Mouse (Mus musculus) stomach, embryonic 15.5 days (tissue): ENCODE measurements around the gene Zfp184. TPM values are rescaled to one million over a fixed set of nuclear protein-coding genes. Genes with fewer than 3 reads are reported as not detected.
A peak's percentile ranks its signal among the peaks of the same experiment; 100 is the strongest.

Experiments
- ATAC-seq: fragments of 200-750 bp; cut with Nextera tagmentation; 2 replicates; pipeline ENCODE4 v1.8.0; 2017; ENCODE audit warnings: low read depth, moderate number of reproducible peaks, moderate TSS enrichment; ENCODE audit not compliant: insufficient read depth, low FRiP score
- H3K27ac ChIP-seq: fragments of 300-500 bp; sonication (generic); 2 replicates; pipeline ENCODE4 v1.5.1; 2015; ENCODE audit warnings: mild to moderate bottlenecking, inconsistent platforms
- H3K27me3 ChIP-seq: fragments of 300-500 bp; sonication (generic); replicated peaks from 2 replicates; pipeline ENCODE4 v1.6.1; 2015; ENCODE audit warnings: inconsistent platforms
- H3K36me3 ChIP-seq: fragments of 300-500 bp; sonication (generic); 2 replicates; pipeline ENCODE4 v1.6.1; 2015; ENCODE audit warnings: inconsistent platforms
- H3K4me1 ChIP-seq: fragments of 300-500 bp; sonication (generic); 2 replicates; pipeline ENCODE4 v1.6.1; 2015; ENCODE audit warnings: inconsistent platforms
- H3K4me2 ChIP-seq: fragments of 300-500 bp; sonication (generic); 2 replicates; pipeline ENCODE4 v1.6.1; 2015; ENCODE audit warnings: mild to moderate bottlenecking, inconsistent platforms
- H3K4me3 ChIP-seq: fragments of 300-500 bp; sonication (generic); replicated peaks from 2 replicates; pipeline ENCODE4 v1.5.1; 2015; ENCODE audit warnings: inconsistent platforms
- H3K9ac ChIP-seq: fragments of 300-500 bp; sonication (generic); 2 replicates; pipeline ENCODE4 v1.6.1; 2015; ENCODE audit warnings: inconsistent platforms
- H3K9me3 ChIP-seq: fragments of 300-500 bp; sonication (generic); 2 replicates; pipeline ENCODE4 v1.6.1; 2016; ENCODE audit warnings: inconsistent platforms
- WGBS: fragments of 180-500 bp; shearing (Covaris S2); methylation state at CpG from one replicate; pipeline ENCODE4 v1.1.7; 2015; 5-methylcytosine and 5-hydroxymethylcytosine counted together
- polyA plus RNA-seq: library from polyadenylated mRNA; unstranded; fragments of >200 nt; fragmentation: Nextera tagmentation; extraction: Ambion mirVana; gene quantifications from 2 replicates; pipeline ENCODE4 v1.2.1, GENCODE M21; 2015

Gene Zfp184
- polyA plus RNA-seq, 1 experiment from 2014 or later = 7.8 TPM

DNA sequence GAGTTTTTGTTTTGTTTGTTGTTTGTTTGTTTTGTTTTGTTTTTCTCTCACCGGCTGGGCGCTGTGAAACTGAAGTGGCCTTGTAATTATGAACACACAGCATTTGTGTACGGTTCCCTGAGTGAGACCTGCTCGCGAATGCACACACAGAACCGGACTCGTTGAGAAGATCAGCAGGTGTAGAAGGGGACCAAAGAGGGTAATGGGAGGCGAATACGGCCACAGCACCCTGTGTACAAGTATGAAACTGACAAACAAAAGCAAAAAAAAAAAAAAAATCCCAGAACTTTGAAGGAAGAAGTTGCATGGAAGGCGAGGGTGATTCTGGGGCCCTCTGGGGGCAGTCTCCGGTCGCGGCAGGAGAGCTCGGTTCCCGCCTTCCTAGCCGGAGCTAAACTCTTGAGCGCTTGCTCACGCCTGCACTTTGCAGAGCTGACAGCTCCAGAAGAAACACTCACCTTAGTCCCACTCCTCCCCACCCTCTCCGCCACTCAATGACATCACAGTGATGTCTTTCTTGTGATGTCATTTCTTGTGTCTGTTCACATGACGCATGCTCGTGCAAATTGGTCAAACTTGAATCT lies 50.5 kb downstream of the Zfp184 start:
- Histone ChIP-seq H3K4me3 (peak overlapping the region; percentile 42), H3K27me3 (peaks cover 49% of the 10 kb centered on the region), H3K4me2 (peak overlapping the region; percentile 67), H3K9ac (no peak overlapping the region), H3K27ac (no peak overlapping the region), H3K4me1 (peaks cover 12% of the 10 kb centered on the region; the same call in 1 of the 2 replicates), H3K9me3 (no peaks in the 10 kb centered on the region), H3K36me3 (no peaks in the 10 kb centered on the region)
- 2% methylated on average over 21 of the region's 21 CpGs for WGBS
- no peak for ATAC-seq

DNA sequence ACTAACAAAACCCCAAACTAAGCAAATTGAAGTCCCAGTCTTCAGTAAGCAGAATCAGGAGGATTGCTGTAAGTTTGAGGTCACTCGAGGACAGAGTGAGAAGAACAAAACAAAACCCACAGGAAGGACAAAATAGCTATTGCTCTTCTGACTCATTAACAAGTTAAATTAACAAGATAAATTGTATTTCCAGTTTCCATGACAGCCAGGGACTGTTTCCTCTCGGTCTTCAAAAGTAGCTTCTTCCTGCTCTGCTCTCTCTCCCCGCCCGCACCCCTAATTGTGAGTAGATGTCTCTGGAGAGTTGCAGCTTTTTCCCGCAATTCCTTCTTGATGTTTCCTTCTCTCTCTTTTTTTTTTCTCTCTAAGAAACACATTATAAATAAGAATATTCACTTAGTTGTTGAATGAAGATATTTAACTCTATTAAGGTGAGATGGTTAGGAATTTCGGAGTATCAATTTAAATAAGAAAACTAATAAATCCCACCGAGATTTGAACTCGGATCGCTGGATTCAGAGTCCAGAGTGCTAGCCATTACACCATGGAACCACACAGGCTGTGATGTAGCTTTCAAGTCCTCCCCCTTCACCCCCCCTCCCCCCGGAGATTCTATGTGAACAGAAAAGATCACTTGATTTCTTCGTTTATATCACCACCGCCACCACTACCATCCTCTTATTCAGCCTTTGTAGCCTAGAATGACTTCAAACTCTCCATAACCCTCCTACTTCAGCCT lies 51.4 kb downstream of the Zfp184 start:
- no peak for ATAC-seq
- Histone ChIP-seq H3K27ac (no peak overlapping the region), H3K9ac (no peak overlapping the region), H3K4me1 (peaks cover 12% of the 10 kb centered on the region; the same call in 1 of the 2 replicates), H3K4me3 (peak overlapping the region; percentile 42), H3K9me3 (no peaks in the 10 kb centered on the region), H3K4me2 (peak overlapping the region; percentile 67), H3K27me3 (peaks cover 56% of the 10 kb centered on the region), H3K36me3 (no peaks in the 10 kb centered on the region)
- 3% methylated on average over 12 of the region's 12 CpGs for WGBS

DNA sequence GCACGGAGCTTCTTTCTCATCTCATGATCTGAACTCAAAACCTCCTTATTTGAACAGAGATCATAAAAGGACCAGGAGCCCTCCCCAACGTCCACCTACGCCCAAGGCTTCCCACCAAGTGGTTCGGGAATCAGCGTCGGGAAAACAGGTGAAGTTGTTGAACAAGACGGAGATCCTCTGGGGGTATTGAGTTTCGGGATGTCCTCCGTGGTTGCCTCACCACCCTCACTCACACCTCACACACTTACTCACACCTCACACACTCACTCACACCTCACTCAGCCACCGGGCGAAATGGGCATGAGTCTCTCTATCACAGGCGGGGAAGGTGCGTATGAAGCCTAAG lies 51.9 kb downstream of the Zfp184 start:
- H3K9me3 ChIP-seq = no peaks in the 10 kb centered on the region
- H3K27ac ChIP-seq = no peak overlapping the region
- peaks cover 12% of the 10 kb centered on the region; the same call in 1 of the 2 replicates for H3K4me1 ChIP-seq
- peak overlapping the region; percentile 44 for H3K4me2 ChIP-seq
- H3K9ac ChIP-seq = no peak overlapping the region
- H3K36me3 ChIP-seq = no peaks in the 10 kb centered on the region
- no peak for ATAC-seq
- peak overlapping the region; percentile 23 for H3K4me3 ChIP-seq
- peaks cover 61% of the 10 kb centered on the region for H3K27me3 ChIP-seq
- 2% methylated on average over 13 of the region's 13 CpGs for WGBS

DNA sequence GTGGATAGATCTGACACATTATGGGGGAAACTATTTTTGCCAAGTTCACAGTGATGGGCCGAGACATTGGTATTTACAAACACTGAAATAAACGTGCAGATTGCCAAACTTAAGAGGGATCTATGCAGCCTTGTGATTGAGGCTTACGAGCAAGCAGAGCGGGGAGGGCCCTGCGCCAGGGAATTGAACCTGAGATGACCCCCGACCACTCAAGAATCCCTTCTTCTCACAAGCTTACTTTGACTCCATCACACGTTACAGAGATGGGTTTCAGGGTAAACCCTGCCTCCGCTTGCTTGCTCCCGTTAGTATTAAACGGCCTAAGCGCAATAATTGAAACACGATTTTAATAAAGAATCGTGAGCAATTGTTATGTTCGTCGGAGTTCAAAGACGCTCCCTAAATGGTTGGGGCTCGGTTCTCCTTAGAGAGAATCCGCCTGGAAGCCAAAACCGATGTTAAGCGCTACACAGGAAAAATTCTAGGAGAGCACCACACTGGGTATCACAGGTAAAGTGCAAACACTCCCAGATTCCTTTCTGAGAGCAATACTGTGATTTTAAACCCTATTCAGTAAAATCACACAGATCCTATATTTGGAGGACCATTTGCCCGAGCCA lies 52.4 kb downstream of the Zfp184 start:
- H3K27me3 ChIP-seq = peaks cover 65% of the 10 kb centered on the region
- H3K9me3 ChIP-seq = no peaks in the 10 kb centered on the region
- WGBS = 3% methylated on average over 21 of the region's 21 CpGs
- no peak overlapping the region for H3K27ac ChIP-seq
- no peaks in the 10 kb centered on the region for H3K36me3 ChIP-seq
- peak overlapping the region; percentile 44 for H3K4me2 ChIP-seq
- H3K4me1 ChIP-seq = peaks cover 12% of the 10 kb centered on the region; the same call in 1 of the 2 replicates
- peak overlapping the region; percentile 23; the same call in 1 of the 2 replicates for H3K4me3 ChIP-seq
- H3K9ac ChIP-seq = no peak overlapping the region
- no peak for ATAC-seq

DNA sequence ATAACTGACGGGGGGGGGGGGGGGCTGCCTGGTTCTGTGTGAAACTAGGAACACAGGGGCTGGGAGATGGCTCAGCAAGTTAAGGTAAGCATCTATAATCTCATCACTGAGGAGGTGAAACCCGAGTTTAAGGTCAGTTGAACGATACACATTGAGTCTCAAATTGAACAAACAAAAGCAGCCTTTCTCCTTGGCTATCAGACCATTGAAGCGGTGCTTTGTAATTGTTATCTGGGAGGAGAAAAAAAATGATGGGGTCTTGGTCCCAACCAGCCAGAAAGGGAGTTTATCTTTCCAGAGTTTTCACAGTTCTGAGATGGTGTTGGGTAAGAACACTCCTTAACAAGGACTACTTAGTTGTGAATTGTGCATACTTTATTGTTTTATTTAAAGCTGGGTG lies 52.9 kb downstream of the Zfp184 start:
- Histone ChIP-seq H3K4me2 (no peak overlapping the region), H3K36me3 (no peaks in the 10 kb centered on the region), H3K4me1 (peaks cover 12% of the 10 kb centered on the region; the same call in 1 of the 2 replicates), H3K27ac (no peak overlapping the region), H3K27me3 (peaks cover 63% of the 10 kb centered on the region), H3K9me3 (no peaks in the 10 kb centered on the region), H3K9ac (no peak overlapping the region), H3K4me3 (no peak overlapping the region)
- WGBS = 10% methylated on average over 4 of the region's 4 CpGs
- ATAC-seq = no peak

DNA sequence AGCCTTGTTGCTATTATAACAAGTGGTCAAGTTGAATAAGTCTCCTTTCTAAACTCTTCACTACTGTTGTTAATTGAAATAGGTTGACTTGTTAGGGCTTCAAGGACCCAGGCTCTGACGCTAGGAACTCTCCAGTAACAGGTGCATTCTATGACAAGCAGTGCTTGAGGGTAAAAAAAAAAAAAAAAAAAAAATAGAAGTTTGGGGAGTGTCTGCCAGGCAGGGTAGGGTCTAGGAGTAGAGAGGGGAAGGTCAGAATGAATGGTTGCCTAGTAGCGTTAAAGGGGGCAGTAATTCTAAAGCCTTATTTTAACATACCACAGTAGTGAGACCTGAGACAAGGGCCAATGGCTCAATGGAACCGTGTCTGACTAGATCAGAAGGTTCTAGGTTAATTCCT lies 53.5 kb downstream of the Zfp184 start:
- no peak overlapping the region for H3K4me2 ChIP-seq
- no peak overlapping the region for H3K27ac ChIP-seq
- peaks cover 66% of the 10 kb centered on the region for H3K27me3 ChIP-seq
- no peak overlapping the region for H3K4me3 ChIP-seq
- H3K9me3 ChIP-seq = no peaks in the 10 kb centered on the region
- H3K4me1 ChIP-seq = peaks cover 12% of the 10 kb centered on the region; the same call in 1 of the 2 replicates
- ATAC-seq = no peak
- H3K36me3 ChIP-seq = no peaks in the 10 kb centered on the region
- 31% methylated on average over 3 of the region's 3 CpGs for WGBS
- no peak overlapping the region for H3K9ac ChIP-seq

DNA sequence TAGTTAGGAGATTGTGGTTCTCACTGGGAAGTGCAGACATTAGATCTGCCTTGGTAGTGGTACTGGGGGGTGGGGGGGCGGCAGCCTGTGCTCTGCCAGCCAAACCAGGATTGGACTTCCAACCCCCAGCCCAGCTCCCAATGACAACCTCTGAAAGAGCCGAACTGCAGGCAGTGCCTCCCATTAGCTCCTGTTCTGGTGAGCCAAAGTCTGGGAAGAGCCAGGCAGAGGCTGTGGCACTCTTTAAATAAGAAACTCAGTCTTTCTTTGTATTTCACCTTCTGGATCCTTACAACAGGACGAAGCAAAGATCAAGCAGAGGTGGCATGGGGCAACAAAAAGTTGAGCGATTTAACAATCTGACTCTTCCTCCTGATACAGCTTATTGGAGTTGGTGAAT lies 54.3 kb downstream of the Zfp184 start:
- H3K27me3 ChIP-seq = peaks cover 74% of the 10 kb centered on the region
- no peak overlapping the region for H3K4me3 ChIP-seq
- no peaks in the 10 kb centered on the region for H3K9me3 ChIP-seq
- ATAC-seq = no peak
- WGBS = 41% methylated on average over 4 of the region's 4 CpGs
- H3K9ac ChIP-seq = no peak overlapping the region
- H3K4me1 ChIP-seq = peaks cover 12% of the 10 kb centered on the region; the same call in 1 of the 2 replicates
- H3K4me2 ChIP-seq = no peak overlapping the region
- H3K27ac ChIP-seq = no peak overlapping the region
- no peaks in the 10 kb centered on the region for H3K36me3 ChIP-seq

DNA sequence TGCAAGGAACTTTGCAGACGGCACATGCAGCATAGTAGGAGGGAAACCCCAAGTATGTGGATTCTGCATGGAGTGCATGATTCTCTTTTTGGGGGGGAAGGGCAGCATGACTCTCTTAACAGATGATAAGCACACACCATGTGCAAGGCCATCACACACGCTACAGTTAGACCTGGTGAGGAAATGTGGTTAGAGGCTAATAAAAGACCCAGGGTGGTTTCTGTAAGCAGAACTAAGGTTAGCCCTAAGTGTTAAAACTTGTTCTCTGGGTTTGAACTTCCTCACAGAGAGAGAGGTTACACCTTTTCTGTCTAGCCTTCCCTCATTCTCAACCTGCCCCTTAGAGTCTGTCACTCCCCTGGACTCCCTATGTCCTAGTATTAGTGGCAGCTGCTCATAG lies 56.5 kb downstream of the Zfp184 start:
- Histone ChIP-seq H3K4me3 (no peak overlapping the region), H3K4me2 (no peak overlapping the region), H3K27me3 (peaks cover 91% of the 10 kb centered on the region), H3K36me3 (no peaks in the 10 kb centered on the region), H3K27ac (no peak overlapping the region), H3K9ac (no peak overlapping the region), H3K9me3 (no peaks in the 10 kb centered on the region), H3K4me1 (peaks cover 6% of the 10 kb centered on the region; the same call in 1 of the 2 replicates)
- ATAC-seq = no peak
- WGBS = 57% methylated on average over 2 of the region's 2 CpGs

DNA sequence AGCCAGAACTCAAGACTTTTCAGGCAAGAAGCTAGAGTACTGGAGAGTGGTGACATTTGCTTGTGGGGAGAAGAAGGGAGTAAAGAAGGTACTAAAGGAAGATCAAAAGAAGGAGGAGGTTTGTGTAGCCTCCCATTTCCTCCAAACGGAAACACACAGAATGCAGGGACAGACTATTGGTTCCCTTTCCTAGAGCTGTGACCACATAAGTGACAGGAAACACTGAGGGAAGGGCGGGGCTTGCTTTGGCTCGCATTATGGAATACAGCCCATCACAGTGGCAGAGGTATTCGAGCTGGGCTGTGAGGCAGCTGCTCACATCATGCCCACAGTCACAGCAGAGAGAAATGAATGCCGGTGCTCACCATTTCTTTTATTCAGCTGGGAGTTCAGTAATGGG lies 56.9 kb downstream of the Zfp184 start:
- no peaks in the 10 kb centered on the region for H3K36me3 ChIP-seq
- no peak overlapping the region for H3K27ac ChIP-seq
- H3K9me3 ChIP-seq = no peaks in the 10 kb centered on the region
- 23% methylated on average over 5 of the region's 5 CpGs for WGBS
- H3K4me1 ChIP-seq = peaks cover 10% of the 10 kb centered on the region
- H3K4me3 ChIP-seq = no peak overlapping the region
- H3K4me2 ChIP-seq = no peak overlapping the region
- no peak for ATAC-seq
- H3K9ac ChIP-seq = no peak overlapping the region
- H3K27me3 ChIP-seq = peaks cover 91% of the 10 kb centered on the region

DNA sequence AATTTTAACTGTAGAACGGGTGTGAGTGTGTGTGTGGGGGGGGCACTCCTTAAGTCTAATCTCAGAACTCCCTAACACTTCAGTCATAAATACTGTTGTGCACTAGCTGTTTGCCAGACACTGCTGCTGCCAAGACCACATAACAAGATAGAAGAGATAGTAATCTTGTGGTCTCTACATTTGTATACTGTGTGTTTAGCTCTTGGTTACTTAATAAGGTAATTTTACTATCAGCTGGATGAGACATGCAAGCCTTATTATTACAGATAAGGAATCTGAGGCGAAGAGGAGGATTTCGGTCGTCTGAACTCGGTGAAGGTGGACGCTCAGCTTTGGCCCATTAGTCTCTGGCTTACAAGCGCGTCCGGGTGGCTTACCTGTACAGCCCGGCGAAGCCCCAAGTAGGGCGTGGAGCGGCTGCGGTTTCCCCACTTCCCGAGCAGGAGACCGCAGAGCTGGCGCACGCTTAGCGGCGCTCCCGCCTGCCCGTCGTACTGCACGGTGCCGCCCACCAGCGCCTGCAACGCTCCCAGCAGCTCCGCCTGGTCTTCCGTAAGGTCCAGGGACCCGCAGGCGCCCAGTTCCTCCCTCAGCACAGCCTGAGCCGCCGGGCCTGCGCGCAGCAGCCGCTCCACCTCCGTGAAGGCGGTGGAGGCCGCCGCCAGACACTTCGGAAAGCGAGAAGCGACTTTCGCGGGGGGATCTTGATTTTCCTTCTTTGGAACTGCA lies 60.9 kb downstream of the Zfp184 start:
- no peak overlapping the region; the same call in 1 of the 2 replicates for H3K27ac ChIP-seq

DNA sequence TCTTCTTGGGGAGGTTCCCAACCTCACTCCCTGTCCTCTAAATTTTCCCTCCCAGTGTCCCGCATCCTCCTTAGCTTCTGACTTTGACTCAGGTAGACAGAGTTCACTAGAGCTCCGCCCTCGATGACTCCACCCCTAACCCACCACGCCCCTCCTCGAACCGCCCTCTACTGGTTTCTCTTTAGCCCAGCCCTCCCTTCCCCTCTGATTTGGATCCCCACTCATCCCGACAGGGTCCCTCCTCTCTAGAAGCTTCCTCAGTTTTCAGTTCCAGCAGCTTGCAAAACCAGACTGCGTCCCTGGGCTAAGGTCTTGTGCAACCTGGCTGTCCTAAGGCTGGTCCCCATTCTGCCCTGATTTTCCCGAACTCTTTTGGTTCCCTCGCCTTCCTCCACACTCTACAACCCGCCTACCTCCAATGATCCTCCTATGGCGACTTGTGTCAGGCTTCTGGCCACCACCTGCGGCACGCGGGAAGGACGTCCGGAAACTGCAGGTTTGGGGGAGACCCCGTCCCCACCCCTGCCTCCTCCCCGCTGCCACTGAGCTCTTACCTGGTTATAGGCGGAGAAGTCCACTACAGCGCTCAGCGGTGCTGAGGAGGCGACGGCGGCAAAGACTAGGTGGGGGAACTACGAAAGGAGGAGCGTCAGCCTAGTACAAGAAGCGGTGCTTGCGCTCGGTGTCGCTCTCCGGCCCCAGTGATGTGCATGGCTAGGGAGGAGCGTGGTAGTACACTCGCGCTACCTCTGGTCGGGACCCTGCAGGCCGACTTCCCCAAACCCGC lies 61.6 kb downstream of the Zfp184 start:
- peak; percentile 94 for ATAC-seq
- peaks cover 85% of the 10 kb centered on the region for H3K27me3 ChIP-seq

More for the DNA sequence above, 60.9 kb downstream of the Zfp184 start:
- no peaks in the 10 kb centered on the region for H3K9me3 ChIP-seq
- under 1% methylated on average over 45 of the region's 45 CpGs for WGBS
- peaks cover 9% of the 10 kb centered on the region for H3K4me1 ChIP-seq
- H3K27me3 ChIP-seq = peaks cover 88% of the 10 kb centered on the region
- no peaks in the 10 kb centered on the region for H3K36me3 ChIP-seq
- peak; percentile 87 for ATAC-seq
- peak overlapping the region; percentile 50 for H3K4me3 ChIP-seq
- peak overlapping the region; percentile 23; the same call in 1 of the 2 replicates for H3K9ac ChIP-seq
- H3K4me2 ChIP-seq = peak overlapping the region; percentile 96

More for the DNA sequence above, 61.6 kb downstream of the Zfp184 start:
- H3K36me3 ChIP-seq = no peaks in the 10 kb centered on the region
- peak overlapping the region; percentile 50 for H3K4me3 ChIP-seq
- no peaks in the 10 kb centered on the region for H3K9me3 ChIP-seq
- H3K4me1 ChIP-seq = peaks cover 9% of the 10 kb centered on the region
- WGBS = under 1% methylated on average over 38 of the region's 38 CpGs
- peak overlapping the region; percentile 96 for H3K4me2 ChIP-seq
- no peak overlapping the region for H3K27ac ChIP-seq
- peak overlapping the region; percentile 34; the same call in 1 of the 2 replicates for H3K9ac ChIP-seq
